Mouse (Mus musculus) ES-E14 (cell line): ENCODE measurements around the gene Cdc34b. TPM values are rescaled to one million over a fixed set of nuclear protein-coding genes. Genes with fewer than 3 reads are reported as not detected.

Source experiments
- DNase-seq: peaks from one replicate; pipeline ENCODE4 v3.0.0-alpha.2; 2013; ENCODE audit warnings: low read depth, low spot score
- H3K27ac ChIP-seq: 2 replicates; pipeline ENCODE4 v1.5.1; 2012; ENCODE audit warnings: low read depth, mild to moderate bottlenecking, low read length, moderate library complexity, mixed read lengths; ENCODE audit not compliant: poor library complexity, insufficient read depth, severe bottlenecking
- H3K36me3 ChIP-seq: 2 replicates; pipeline ENCODE4 v1.6.1; 2012; ENCODE audit warnings: mild to moderate bottlenecking, low read length, moderate library complexity, mixed read lengths; ENCODE audit not compliant: control insufficient read depth, poor library complexity, insufficient read depth, severe bottlenecking
- H3K4me1 ChIP-seq, 2 experiments: fragments of 150-350 bp in 1 of 2; sonication (generic) in 1 of 2; 2 replicates each; pipeline ENCODE4 v1.6.1; 2012; ENCODE audit warnings: low read length in 2 of 2, mild to moderate bottlenecking in 1 of 2, mixed read lengths in 1 of 2; ENCODE audit not compliant: control insufficient read depth in 2 of 2, insufficient read depth in 2 of 2, poor library complexity in 1 of 2
- H3K4me3 ChIP-seq, 2 experiments: fragments of 150-350 bp in 1 of 2; sonication (generic) in 1 of 2; 2 replicates each; pipeline ENCODE4 v1.5.1; 2012; ENCODE audit warnings: low read length in 2 of 2, low read depth in 1 of 2, mild to moderate bottlenecking in 1 of 2, mixed read lengths in 1 of 2; ENCODE audit not compliant: insufficient read depth in 1 of 2, poor library complexity in 1 of 2, severe bottlenecking in 1 of 2
- H3K9ac ChIP-seq: 2 replicates; pipeline ENCODE4 v1.6.1; 2012; ENCODE audit warnings: low read depth, mild to moderate bottlenecking, low read length, mixed read lengths; ENCODE audit not compliant: poor library complexity, insufficient read depth, severe bottlenecking
- H3K9me3 ChIP-seq: fragments of 150-350 bp; sonication (generic); 2 replicates; pipeline ENCODE4 v1.6.1; 2012; ENCODE audit warnings: low read depth, mild to moderate bottlenecking, low read length; ENCODE audit not compliant: control insufficient read depth, insufficient read depth
- CHD2 ChIP-seq: IDR thresholded peaks from 2 replicates; pipeline ENCODE4 v1.6.1; 2014; ENCODE audit warnings: mild to moderate bottlenecking, low read depth, low read length, inconsistent platforms
- HCFC1 ChIP-seq: IDR thresholded peaks from 2 replicates; pipeline ENCODE4 v1.6.1; 2012; ENCODE audit warnings: low read length, inconsistent platforms, borderline replicate concordance; ENCODE audit not compliant: insufficient read depth
- MAFK ChIP-seq: IDR thresholded peaks from 2 replicates; pipeline ENCODE4 v1.6.1; 2014; ENCODE audit warnings: mild to moderate bottlenecking, low read depth, low read length, inconsistent platforms; ENCODE audit not compliant: insufficient read depth
- ZC3H11A ChIP-seq: IDR thresholded peaks from 2 replicates; pipeline ENCODE4 v1.6.1; 2012; ENCODE audit warnings: low read depth, mild to moderate bottlenecking, inconsistent platforms, low read length, borderline replicate concordance
- ZNF384 ChIP-seq: IDR thresholded peaks from 2 replicates; pipeline ENCODE4 v1.6.1; 2012; ENCODE audit warnings: low read depth, low read length, inconsistent platforms
- in situ Hi-C, 2 experiments: fragments of 600-800 bp; cut with MboI; formaldehyde crosslinking; loops; one replicate each; pipeline ENCODE4 v1.15.1; 2025; ENCODE audit warnings: low sequenced_read_pairs in 2 of 2, inconsistent platforms in 1 of 2; ENCODE audit not compliant: unreplicated experiment in 2 of 2
- total RNA-seq: library from RNA; depleted of rRNA; stranded (reverse); fragments of 300-350 nt; gene quantifications from 2 replicates; pipeline ENCODE4 v1.2.3, GENCODE M21; 2012

Cdc34b gene
- total RNA-seq, 1 experiment = 0.54 TPM

GRCm38 (mm10) chr11:94730261-94730660, 11.3 kb upstream of the Cdc34b start:
- DNase-seq = peak; percentile 73
- H3K36me3 ChIP-seq = no peaks in the 10 kb centered on the region
- H3K27ac ChIP-seq = no peak overlapping the region
- no peak overlapping the region for H3K9ac ChIP-seq
- H3K4me3 ChIP-seq = no peak overlapping the region
- no peaks in the 10 kb centered on the region for H3K9me3 ChIP-seq
- in situ Hi-C loops = no loop called here
- no peak for TF ChIP-seq ZC3H11A
- TF ChIP-seq ZNF384 = no peak
- peaks cover 0 to 3% of the 10 kb centered on the region in 2 experiments; a peak in 2 of 4 replicates for H3K4me1 ChIP-seq

GRCm38 (mm10) chr11:94731229-94731628, 10.4 kb upstream of the Cdc34b start:
- Histone ChIP-seq H3K4me3 (no peak overlapping the region), H3K4me1 (peaks cover 0 to 3% of the 10 kb centered on the region in 2 experiments; a peak in 2 of 4 replicates), H3K9me3 (no peaks in the 10 kb centered on the region), H3K27ac (no peak overlapping the region), H3K9ac (no peak overlapping the region), H3K36me3 (no peaks in the 10 kb centered on the region)
- TF ChIP-seq ZNF384 (no peak), CHD2 (no peak), ZC3H11A (no peak), HCFC1 (no peak), MAFK (no peak)
- no peak for DNase-seq
- in situ Hi-C loops = no loop called here

- H3K36me3 ChIP-seq = no peaks in the 10 kb centered on the region
- peaks cover 0 to 3% of the 10 kb centered on the region in 2 experiments; a peak in 2 of 4 replicates for H3K4me1 ChIP-seq
- no peak overlapping the region for H3K9ac ChIP-seq
- peak overlapping the region in 1 of 2 experiments; percentile 32; a peak in 1 of 4 replicates for H3K4me3 ChIP-seq
- peak; percentile 87 for DNase-seq
- H3K27ac ChIP-seq = no peak overlapping the region
- in situ Hi-C loops = no loop called here
- TF ChIP-seq ZNF384 = no peak
- H3K9me3 ChIP-seq = no peaks in the 10 kb centered on the region
Observed at GRCm38 (mm10) chr11:94732773-94733172, 8.8 kb upstream of the Cdc34b start.

- Histone ChIP-seq H3K4me3 (no peak overlapping the region), H3K4me1 (peaks cover 0 to 3% of the 10 kb centered on the region in 2 experiments; a peak in 2 of 4 replicates), H3K36me3 (no peaks in the 10 kb centered on the region), H3K9ac (no peak overlapping the region), H3K27ac (no peak overlapping the region), H3K9me3 (no peaks in the 10 kb centered on the region)
- DNase-seq = no peak
- TF ChIP-seq MAFK = no peak
- no peak for TF ChIP-seq ZNF384
- TF ChIP-seq CHD2 = no peak
- TF ChIP-seq ZC3H11A = no peak
- TF ChIP-seq HCFC1 = no peak
- in situ Hi-C loops = no loop called here
Observed at GRCm38 (mm10) chr11:94735746-94736145, 5.8 kb upstream of the Cdc34b start.

- Histone ChIP-seq H3K36me3 (no peaks in the 10 kb centered on the region), H3K4me1 (peaks cover 0 to 1% of the 10 kb centered on the region in 2 experiments; a peak in 1 of 4 replicates), H3K9ac (no peak overlapping the region), H3K27ac (no peak overlapping the region), H3K4me3 (no peak overlapping the region), H3K9me3 (no peaks in the 10 kb centered on the region)
- in situ Hi-C loops = no loop called here
- DNase-seq = no peak
- no peak for TF ChIP-seq HCFC1
- TF ChIP-seq MAFK = no peak
- no peak for TF ChIP-seq ZNF384
- no peak for TF ChIP-seq ZC3H11A
- TF ChIP-seq CHD2 = no peak
Observed at GRCm38 (mm10) chr11:94752946-94753713, 11.5 kb downstream of the Cdc34b start.
